Mouse (Mus musculus) right cerebral cortex, postnatal 10 days (tissue): ENCODE measurements around the gene Herc3.
"Not testable (repeated sequence)": the region's sequence is repeated elsewhere in the genome, so short reads cannot be mapped to it uniquely, and the experiment has no call there.

Experiments used
- DNase-seq, 2 experiments: peaks; one replicate each; pipeline ENCODE4 v3.0.0; 2021; ENCODE audit warnings: low spot score in 2 of 2

Gene Herc3

DNA sequence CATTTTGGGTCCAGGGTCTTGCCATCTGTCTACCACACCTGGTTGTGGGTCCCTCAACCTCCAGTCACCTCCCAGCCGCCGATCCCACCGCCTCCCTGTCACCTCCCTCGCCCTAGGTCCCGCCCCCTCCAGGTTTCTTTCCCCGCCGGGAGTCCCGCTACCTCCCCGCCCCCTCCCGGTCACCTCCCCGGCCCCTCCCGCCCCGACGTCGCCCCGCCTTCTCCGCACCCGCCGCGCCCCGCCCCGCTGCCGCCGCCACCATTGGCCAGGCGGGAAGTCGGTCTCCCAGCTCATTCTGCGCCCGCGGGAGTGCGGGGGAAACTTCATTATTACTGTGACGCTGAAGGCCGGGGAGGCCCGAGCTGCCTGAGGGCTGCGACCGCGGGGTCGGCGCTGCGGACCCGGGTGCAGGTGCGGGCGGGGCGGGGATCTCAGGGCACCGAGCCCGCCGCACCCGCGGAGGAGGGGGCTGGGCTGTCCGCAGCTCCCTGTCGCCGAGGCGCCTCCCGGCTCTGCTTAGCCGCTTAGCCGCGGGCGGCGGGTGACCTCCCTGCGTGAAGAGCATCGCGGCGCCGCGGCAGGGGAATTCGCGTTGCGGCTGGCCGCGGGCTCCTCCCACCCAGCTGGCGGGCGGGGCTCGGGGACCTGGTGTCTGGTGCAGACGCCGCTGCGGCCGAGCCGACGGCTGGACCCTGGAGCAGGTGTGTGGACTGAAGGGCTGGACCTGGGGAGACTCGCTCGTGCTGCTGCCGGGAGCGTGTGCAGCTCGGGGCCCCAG lies at the start of gene Herc3:
Gene Herc3 (plus strand): TSS at position 234 of the 778 bp plus-strand sequence.
- peak; percentile 89 to 91 for DNase-seq

DNA sequence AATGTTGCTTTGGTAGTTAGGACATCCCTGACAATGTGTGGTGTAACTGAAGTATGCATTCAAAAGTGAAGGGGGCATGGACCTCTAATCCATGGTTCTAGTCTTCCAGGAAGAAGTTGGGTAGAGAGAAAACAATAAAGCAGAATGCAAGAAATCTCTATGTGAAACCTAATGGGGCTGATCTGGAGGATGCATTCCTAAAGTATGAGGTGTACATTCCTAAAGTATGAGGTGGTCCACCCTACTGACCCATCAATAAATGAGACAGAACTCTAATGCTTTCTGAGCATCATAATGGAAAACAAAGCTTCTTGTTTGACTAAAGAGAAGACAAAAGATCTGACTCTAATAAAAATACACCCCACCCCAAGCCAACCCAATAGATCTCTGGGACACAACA lies 29.9 kb upstream of the Herc3 start:
- no peak for DNase-seq

DNA sequence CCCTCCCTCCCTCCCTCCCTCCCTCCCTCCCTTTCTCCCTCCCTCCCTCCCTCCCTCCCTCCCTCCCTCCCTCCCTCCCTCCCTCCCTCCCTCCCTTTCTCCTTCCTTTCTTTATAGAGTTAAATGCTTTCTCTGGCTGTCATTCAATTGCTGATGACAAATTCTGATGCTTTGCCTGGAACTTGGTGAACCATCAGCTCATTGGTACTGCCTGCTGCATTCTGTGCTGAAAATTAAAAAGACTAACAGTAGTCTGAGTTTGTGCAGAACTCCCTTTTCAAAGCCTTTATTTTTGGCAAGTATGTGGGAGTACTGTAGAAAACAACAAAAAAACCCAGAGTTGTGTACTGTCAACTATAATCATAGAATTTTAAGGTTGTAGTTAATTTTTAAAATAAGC lies 16.9 kb upstream of the Herc3 start:
- DNase-seq, result no peak

DNA sequence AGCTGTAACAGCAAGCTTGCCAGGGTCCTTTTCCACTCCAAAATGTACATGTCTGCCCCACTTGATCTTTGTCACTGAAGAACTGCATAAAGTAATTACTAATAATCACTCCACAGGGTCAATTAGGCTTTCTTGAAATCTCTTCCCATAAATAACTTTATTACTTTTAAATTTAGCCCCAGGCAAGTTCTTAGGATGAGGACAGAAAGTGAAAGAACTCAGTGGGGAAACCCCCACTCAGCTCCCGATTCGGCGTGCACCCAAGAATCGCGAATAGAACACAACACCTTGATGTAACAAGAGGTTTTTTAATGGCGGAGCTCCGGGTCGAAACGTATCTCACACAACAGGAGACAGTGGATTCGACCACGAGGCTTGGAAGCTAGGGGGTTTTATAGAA lies 14.2 kb upstream of the Herc3 start:
- not testable (repeated sequence) for DNase-seq

DNA sequence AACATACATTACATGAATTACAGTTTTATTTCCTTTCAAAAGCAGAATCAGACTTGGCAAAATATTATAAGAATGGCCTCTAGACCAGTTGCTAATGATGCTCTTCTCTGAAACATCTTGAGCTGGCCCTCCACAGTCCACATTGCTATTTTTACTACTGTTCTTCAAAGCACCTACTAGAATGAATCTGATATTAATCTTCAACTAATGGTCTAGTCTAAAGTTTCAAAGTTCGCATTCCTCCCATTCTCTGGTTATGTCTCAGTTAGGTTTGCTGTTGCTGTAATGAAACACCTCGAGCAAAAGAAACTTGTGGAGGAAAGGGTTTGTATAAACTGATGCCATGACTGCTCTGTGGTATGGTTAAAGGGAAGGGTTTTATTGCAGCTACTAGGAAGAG lies 5.6 kb upstream of the Herc3 start:
- no peak for DNase-seq

DNA sequence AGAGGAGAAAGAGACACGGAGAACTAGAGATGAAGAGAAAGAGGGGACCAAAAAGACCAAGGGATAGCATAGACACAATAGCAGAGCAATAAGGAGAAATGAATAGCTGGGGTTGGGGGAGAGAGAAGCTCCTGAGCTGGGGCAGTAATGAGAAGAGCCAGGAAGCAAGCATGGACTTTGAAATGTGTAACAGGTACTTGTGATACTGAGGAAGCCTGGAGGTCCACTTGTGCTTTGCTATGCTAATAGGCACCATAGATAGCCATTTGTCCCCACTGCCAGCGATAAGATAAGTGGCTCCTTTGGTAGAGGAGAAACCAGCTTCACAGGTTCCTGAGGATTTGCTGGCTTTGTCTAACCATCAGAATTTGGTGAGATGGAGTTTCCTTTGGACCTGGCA lies 5.2 kb upstream of the Herc3 start:
- no peak for DNase-seq

DNA sequence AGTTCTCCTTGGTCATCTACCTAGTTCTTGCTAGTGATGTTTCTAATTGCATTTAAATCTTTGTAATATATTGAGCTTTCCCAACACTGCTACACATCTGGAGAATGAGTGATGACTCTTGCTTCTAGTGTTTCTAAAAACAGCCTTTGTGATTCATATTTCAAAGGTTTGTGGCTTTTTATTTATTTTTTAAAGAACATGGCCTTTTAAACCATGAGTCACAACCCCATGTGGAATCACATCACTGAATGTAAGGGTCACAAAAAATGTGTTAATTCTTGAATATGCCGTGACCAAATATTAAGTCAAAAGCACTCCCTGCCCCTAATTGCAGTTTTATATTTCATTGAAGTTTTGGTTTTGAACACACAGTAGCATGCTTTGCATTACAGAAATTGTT lies 2.7 kb upstream of the Herc3 start:
- no peak for DNase-seq

DNA sequence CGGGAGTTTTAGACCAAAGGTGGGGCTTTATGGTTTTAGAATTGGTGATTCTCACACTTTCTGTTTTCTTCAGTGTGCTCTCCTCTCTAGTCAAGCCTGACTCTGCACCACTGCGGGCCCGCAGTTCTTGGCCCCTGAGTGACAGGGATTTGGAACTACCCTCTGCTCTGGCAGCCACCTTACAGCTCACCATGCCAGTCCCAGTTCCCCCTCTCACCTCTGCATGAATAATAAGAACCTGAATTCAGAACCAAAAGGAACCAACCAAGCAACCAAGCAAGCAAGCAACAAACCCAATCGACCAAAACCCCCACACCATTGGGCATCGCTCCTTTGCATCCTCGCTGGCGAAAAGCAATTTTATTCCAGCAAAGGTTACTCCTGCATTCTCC lies 429 bp upstream of the Herc3 start:
- no peak for DNase-seq

DNA sequence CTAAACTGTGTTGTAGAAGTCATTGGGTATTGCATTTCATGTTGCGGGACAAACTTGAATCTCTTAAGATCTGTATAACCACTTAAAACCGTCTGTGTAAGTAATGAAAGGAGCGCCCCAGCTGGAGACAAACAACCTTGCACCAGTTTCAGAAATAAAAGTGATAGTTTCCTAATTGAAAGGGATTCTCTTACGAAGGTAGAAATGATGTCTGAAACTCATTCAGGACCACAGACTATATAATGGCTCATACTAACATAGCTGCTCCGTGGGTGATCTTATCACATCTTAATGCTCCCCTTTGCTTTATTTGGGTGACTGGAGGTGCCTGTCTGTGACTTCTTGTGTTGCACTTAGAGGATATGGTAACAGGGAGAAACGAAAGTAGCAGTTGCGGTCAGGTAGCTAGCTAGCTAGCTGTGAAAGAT lies 1.3 kb downstream of the Herc3 start:
- peak in 1 of 2 experiments; percentile 48 for DNase-seq

DNA sequence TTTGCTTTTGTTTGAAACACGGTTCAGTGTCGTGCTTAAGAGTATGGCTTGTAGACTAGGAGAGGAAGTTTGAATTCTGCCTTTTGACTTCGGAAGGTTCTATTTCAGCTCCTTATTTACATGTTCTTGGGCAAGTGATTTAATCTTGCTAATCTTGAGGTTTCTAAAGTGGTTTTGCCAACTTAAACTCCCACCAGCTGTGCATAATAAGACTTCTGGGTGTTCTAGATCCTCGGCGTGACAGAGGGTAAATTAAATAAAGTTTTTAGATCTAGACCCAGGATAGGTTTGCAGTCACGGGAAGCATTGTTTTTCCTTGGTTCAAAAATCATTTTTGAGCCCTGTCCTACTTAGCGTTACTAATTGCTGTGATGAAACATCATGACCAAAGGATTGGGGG lies 3.2 kb downstream of the Herc3 start:
- peak in 1 of 2 experiments; percentile 26 for DNase-seq

DNA sequence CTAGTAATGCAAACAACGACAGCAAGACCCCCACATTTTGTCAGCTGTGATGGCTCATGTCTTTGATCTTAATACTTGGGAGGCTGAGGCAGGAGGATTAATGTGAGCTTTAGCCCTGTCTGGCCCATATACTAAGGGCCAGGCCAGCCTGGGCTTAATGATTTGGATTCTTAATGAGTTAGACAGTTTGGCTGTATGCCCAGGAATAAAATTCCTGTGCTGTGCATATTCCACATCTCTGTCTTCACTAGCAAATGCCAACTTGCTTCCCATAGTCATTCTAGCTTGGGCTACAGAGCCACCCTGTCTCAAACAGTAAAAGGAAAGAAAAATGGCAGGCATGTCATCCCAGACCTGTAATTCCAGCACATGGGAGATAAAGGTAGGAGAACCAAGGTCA lies 4.3 kb downstream of the Herc3 start:
- DNase-seq, result peak in 1 of 2 experiments; percentile 30

DNA sequence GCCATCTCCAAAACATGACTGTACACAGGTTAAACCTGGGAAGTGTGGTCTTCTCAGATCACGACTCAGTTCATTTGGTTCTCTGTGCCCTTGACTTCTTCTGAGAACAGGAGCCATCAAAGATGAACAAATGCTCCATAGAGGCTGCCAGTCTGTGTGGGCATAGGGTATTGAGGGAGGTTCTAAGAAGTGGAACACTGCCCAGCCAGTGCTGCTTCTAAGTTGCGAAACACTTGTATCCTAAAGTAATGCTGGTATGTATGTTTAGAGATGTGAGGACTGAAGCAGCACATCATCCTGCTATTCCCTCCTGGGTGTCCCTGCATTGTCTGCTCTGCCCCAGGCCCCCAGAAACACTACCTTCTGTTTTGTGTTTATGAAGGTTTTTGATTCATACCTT lies 5.2 kb downstream of the Herc3 start:
- peak in 1 of 2 experiments; percentile 22 for DNase-seq

DNA sequence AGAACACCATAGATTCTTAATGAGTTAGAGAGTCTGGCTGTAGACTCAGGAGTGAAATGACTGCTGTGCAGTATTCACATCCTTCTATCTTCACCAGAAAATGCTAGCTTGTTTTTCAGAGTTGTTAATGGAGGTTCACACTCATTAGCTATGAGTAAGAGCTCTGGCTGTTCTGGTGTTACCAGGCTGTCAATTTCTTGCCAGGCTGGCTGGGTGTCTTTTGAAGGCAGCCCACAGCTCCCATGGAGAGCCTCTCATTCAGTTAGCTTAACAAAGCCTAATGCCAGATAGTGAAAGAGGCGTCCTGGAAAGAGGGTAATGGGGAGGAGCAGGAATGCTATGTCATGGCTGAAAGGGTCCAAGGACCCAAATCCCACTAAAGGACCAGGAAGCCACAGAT lies 6.7 kb downstream of the Herc3 start:
- DNase-seq, result peak; percentile 36 to 51

DNA sequence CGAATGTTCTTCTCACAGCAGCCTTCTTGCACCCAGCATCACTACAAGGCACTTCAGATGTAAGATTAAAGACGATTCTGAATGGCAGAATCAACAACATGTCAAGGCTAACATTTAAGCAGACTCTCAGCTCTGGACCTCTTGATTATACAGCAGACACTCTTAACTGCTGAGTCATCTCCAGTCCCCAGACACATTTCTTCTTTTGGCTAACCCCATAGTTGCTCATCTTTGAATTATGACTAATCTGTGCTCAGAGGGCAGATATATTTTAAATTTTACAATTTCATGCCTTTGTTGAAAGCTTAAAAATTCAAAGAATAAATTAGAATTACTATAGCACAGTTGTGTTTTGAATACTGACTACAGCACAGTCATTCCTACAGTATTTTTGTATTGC lies 9.9 kb downstream of the Herc3 start:
- no peak for DNase-seq

DNA sequence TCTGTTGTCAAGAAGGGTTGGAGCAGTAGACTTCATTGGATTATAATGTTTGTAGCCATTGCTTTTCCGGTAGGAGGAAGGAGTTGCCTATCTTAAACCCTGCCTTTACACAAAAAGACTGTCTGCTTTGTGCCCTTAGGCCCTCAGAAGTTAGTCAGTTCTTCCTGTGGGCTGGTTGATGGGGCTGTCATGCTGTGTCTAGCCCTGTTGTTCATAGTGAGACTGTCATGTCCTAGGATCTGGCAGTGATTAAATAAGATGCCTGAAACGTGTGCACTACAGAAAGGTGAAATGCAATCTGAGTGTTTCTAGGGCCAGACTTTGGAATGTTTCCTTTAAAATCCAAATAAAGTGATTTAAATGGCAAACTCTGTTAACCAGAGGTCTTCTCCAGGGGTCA lies 10.9 kb downstream of the Herc3 start:
- DNase-seq, result no peak

DNA sequence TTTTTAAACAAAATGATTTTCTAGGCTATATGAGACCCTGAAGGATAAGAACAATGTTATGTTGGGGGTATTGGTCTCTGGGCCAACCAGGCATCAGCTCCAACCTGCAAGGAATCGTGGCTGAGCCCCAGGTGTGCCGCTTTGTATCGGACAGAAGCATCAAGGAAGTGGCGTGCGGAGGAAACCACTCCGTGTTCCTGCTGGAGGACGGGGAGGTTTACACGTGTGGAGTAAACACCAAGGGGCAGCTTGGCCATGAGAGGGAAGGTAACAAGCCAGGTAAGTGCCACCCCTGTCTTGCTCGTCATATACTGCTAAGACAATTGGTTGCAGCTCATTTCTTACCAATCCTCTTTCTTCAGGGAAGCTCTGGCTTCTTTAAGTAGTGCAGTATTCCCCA lies 12.3 kb downstream of the Herc3 start:
- DNase-seq, result no peak

DNA sequence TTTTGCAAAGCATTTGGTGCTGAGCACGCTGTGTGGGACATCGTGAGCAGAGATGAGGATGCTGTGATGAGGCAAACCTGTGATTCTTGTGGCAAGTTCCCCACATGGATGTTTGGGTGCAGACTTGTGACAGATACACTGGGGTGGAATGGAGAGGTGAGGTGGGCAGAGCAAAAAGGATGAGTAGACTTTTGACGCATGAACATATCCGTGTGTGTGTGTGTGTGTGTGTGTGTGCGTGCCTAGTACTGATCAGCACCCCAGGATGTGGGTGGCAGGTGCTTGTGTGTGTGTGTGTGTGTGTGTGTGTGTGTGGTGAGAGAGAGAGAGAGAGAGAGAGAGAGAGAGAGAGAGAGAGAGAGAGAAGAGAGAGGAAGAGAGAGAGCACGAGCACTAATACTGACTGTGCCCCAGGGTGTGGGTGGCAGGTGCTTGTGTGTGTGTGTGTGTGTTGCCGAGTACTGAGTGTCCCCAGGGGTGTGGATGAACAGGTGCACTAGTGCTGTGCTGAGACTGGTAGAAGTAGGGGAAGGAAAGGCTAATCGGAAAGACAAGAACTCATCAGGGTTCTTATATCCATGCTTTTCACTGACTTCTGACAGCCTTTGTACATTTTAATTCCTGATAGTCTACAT lies 13.0 kb downstream of the Herc3 start:
- no peak for DNase-seq

DNA sequence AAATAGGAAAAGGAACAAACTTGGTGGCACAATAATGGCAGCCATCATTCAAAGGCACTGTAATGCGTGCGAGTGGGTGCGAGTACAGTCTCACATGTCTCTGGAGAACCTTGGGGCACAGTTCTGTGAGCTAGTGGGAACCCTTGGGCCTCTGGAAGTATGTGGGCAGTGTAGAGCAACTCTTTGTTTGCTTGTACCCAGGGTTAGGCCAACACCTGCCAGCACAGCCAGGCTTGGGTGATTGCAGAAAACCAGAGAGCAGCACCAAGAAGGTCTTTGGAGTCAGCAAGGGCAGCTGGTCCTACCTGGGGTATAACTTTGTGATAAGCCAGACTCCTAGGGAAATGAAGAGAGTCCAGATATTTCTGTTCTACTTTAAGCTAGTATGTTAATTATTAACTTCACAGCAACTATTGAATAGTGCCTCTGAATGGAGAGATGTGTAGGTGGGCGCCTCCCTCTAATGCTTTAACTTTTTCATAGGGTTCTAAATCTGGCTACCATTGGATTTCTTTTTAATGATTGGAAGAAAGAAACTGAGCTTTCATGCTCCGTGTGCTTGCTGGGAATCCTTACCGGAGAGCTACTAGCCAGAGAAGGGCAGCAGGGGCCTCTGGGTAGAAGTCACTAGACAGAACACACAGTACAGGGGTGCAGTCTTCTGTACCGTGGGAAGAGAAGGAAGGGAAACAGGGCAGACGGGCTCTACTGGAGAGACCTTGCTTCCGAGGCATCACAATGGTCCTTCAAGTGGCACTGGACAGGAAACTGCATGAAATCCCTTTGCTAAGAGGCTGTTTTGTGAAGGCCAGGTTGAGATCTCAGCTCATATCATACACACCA lies 15.8 kb downstream of the Herc3 start:
- no peak for DNase-seq

DNA sequence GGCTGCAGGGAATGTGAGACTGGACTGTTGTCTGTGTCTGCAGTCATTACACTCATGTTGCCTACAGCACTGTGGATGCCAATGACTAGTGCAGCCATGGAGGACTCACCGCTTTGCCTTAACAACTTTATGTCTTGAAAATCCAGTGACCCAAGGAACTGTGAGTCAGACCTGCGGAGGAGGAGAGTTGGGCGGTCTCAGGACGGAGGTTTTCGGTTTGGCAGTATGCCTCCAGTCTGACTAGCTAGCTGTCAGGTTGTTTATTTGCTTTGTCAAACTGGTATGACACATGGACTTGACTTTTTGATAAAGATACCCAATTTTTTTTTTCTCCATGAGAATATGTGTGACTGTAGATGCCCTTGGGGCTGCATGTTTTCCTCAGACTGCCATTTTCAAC lies 16.6 kb downstream of the Herc3 start:
- no peak for DNase-seq

DNA sequence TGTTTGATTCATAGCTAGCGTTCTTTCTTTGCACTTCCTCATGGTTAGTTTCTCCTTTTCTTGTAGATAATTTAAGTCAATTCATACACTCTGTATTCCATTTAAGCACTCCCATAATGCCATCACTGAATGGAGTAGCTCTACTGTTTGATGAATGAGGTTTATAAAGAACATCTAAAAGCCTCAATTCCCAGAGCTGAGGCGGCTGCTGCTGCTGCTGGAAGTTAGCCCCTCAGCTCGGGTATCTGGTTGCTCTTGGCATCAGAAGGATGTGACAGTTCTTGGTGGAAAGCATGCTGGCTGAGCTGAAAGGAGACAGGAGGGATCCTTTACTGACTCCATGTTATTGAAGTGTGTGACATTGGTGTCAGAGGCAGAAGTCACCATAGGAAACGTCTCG lies 18.1 kb downstream of the Herc3 start:
- no peak for DNase-seq

DNA sequence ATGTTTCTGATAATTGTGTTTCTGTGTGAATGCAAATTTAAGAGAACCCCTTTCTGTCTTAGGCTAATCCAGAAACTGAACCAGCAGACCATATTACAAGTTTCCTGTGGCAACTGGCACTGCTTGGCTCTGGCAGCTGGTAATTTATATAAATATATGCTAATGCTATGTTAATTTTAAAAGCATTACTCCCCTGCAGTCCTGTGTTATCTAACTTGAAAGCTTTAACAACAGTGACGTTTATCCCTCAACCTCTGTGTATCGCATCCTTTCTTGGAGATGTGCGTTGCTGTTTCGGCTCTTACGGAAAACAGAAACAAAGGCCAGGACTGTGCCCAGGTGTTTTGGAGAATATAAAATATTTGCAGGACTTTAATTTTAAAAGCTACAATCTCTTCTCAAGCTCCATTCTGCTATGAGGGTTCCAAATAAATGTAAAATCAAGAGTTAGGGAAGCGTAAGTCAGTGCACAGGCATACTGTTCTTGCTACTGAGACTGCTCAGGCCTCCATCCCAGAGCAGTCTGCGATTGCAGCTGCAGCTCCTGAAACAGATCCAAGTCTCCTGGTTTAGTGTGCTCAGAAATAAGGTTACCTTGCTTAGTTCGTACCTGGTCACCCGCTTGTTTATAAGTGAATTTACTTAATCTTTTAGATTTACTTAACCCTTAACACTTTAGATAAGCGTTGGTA lies 24.6 kb downstream of the Herc3 start:
- DNase-seq, result no peak

DNA sequence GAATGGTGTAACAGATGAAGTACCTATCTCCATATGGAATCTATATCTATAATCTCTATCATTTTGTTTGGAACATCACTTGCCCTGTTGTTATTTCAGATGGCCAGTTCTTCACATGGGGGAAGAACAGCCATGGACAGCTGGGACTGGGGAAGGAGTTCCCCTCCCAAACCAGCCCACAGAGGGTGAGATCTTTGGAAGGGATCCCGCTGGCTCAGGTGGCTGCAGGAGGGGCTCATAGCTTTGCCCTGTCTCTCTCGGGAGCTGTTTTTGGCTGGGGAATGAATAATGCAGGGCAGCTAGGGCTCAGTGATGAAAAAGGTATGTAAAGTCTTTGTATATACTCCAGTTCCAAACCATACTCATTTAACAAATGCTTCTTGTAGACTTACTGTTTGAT lies 25.2 kb downstream of the Herc3 start:
- no peak for DNase-seq
